Mouse (Mus musculus): Measurements from ENCODE around the gene Dstyk. TPM values are rescaled to one million over a fixed set of nuclear protein-coding genes. Genes with fewer than 3 reads are reported as not detected.

The Dstyk gene
- polyA plus RNA-seq, 1 experiment: 6.9 TPM

DNA sequence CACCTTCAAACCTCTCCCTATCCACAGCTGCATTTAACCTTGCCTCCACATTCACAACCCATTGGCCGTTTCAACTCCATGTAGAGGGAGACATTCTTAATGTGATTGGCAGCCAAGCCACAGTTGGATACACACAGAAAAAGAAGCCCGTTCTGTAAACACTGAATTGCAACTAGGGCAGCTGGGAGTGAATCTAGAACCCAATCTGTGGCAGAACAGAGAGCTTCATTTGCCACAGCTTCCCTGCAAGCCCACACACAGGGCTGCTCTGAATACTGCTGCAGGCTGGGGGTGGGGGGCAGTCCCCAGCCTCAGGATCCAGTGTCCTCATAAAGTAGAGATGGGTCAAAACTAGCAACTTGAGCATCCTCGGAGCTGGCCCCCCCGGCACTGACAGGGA is 31.1 kb upstream of the Dstyk start:
- no peak overlapping the region for H3K4me2 ChIP-seq (ENCODE audit: low read depth)
- TF ChIP-seq TCF12 (IDR thresholded peaks at IDR 0.05; ENCODE audit: insufficient read depth, poor library complexity, severe bottlenecking) (no peak), TCF3 (IDR thresholded peaks at IDR 0.05; ENCODE audit: insufficient read length, low read depth) (no peak), SRF (IDR thresholded peaks at IDR 0.05; ENCODE audit: control insufficient read depth, insufficient read length, low read depth) (no peak), POLR2AphosphoS2 (IDR thresholded peaks at IDR 0.05; ENCODE audit: insufficient read length, low read depth) (no peak), MYOD1 (IDR thresholded peaks at IDR 0.05; ENCODE audit: control insufficient read depth in 1 of 3, insufficient read length in 2 of 3, low read depth in 2 of 3) (no peak), MYOG (IDR thresholded peaks at IDR 0.05; ENCODE audit: control insufficient read depth in 1 of 3, insufficient read depth in 1 of 3, insufficient read length in 2 of 3, low read depth in 2 of 3) (no peak), CEBPB (IDR thresholded peaks at IDR 0.05; ENCODE audit: insufficient read depth, poor library complexity, severe bottlenecking) (no peak), USF1 (IDR thresholded peaks at IDR 0.05; ENCODE audit: low read depth) (no peak)
- H3K4me3 ChIP-seq: no peak overlapping the region
- no peaks in the 10 kb centered on the region for H3K36me3 ChIP-seq (ENCODE audit: control insufficient read depth, insufficient read depth)
- peaks cover 34% of the 10 kb centered on the region for H3K79me2 ChIP-seq (ENCODE audit: control insufficient read depth, insufficient read depth)
- H3ac ChIP-seq (ENCODE audit: control insufficient read depth, insufficient read length): no peak overlapping the region
- H3K27me3 ChIP-seq (ENCODE audit: control insufficient read depth, insufficient read depth, insufficient read length): no peaks in the 10 kb centered on the region

DNA sequence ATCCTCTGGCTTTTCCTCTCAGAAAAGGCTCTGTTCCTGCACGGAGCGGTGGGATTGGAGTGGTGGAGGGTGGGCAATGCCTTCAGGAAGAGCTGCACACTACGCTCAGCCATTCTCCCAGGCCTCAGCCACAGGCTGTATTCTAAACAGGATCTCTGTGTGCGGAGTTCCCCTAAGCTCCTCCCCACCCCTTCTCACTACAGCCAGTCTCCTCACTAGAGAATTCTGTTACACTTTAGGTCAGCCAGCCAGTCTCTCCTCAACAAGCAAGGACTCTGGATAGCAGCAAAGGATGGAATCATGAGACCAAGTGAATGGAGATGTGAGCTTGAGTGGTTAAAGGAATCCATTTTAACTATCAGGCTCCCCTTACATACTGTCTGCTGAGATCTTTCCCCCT is 29.4 kb upstream of the Dstyk start:
- H3ac ChIP-seq (ENCODE audit: control insufficient read depth, insufficient read length): no peak overlapping the region
- H3K4me2 ChIP-seq (ENCODE audit: low read depth): peak overlapping the region; percentile 71
- TF ChIP-seq SRF (IDR thresholded peaks at IDR 0.05; ENCODE audit: control insufficient read depth, insufficient read length, low read depth) (no peak), TCF3 (IDR thresholded peaks at IDR 0.05; ENCODE audit: insufficient read length, low read depth) (no peak), MYOG (IDR thresholded peaks at IDR 0.05; ENCODE audit: control insufficient read depth in 1 of 3, insufficient read depth in 1 of 3, insufficient read length in 2 of 3, low read depth in 2 of 3) (no peak), MYOD1 (IDR thresholded peaks at IDR 0.05; ENCODE audit: control insufficient read depth in 1 of 3, insufficient read length in 2 of 3, low read depth in 2 of 3) (no peak), POLR2A (IDR thresholded peaks at IDR 0.05; ENCODE audit: insufficient read length, low read depth) (no peak), E2F4 (IDR thresholded peaks at IDR 0.05; ENCODE audit: insufficient read depth) (no peak), TCF12 (IDR thresholded peaks at IDR 0.05; ENCODE audit: insufficient read depth, poor library complexity, severe bottlenecking) (no peak), USF1 (IDR thresholded peaks at IDR 0.05; ENCODE audit: low read depth) (no peak), CEBPB (IDR thresholded peaks at IDR 0.05; ENCODE audit: insufficient read depth, poor library complexity, severe bottlenecking) (no peak), POLR2AphosphoS2 (IDR thresholded peaks at IDR 0.05; ENCODE audit: insufficient read length, low read depth) (no peak), REST (IDR thresholded peaks at IDR 0.05; ENCODE audit: insufficient read depth, insufficient read length) (no peak), MAX (IDR thresholded peaks at IDR 0.05; ENCODE audit: low read depth) (no peak)

GRCm38 (mm10) chr1:132388813-132389803 is 28.2 kb upstream of the Dstyk start:
- Histone ChIP-seq H3K79me2 (ENCODE audit: control insufficient read depth, insufficient read depth) (peaks cover 29% of the 10 kb centered on the region), H3K4me3 (peak overlapping the region; percentile 61), H3K27me3 (ENCODE audit: control insufficient read depth, insufficient read depth, insufficient read length) (no peaks in the 10 kb centered on the region), H3K4me2 (ENCODE audit: low read depth) (peak overlapping the region; percentile 71), H3K36me3 (ENCODE audit: control insufficient read depth, insufficient read depth) (no peaks in the 10 kb centered on the region), H3ac (ENCODE audit: control insufficient read depth, insufficient read length) (no peak overlapping the region)
- TF ChIP-seq MAX (IDR thresholded peaks at IDR 0.05; ENCODE audit: low read depth) (no peak), E2F4 (IDR thresholded peaks at IDR 0.05; ENCODE audit: insufficient read depth) (no peak), USF1 (IDR thresholded peaks at IDR 0.05; ENCODE audit: low read depth) (no peak), CEBPB (IDR thresholded peaks at IDR 0.05; ENCODE audit: insufficient read depth, poor library complexity, severe bottlenecking) (no peak), TCF3 (IDR thresholded peaks at IDR 0.05; ENCODE audit: insufficient read length, low read depth) (no peak), MYOG (IDR thresholded peaks at IDR 0.05; ENCODE audit: control insufficient read depth in 1 of 3, insufficient read depth in 1 of 3, insufficient read length in 2 of 3, low read depth in 2 of 3) (no peak), MYOD1 (IDR thresholded peaks at IDR 0.05; ENCODE audit: control insufficient read depth in 1 of 3, insufficient read length in 2 of 3, low read depth in 2 of 3) (no peak), POLR2A (IDR thresholded peaks at IDR 0.05; ENCODE audit: insufficient read length, low read depth) (no peak), TCF12 (IDR thresholded peaks at IDR 0.05; ENCODE audit: insufficient read depth, poor library complexity, severe bottlenecking) (no peak), SRF (IDR thresholded peaks at IDR 0.05; ENCODE audit: control insufficient read depth, insufficient read length, low read depth) (no peak)

More for the DNA sequence above, 29.4 kb upstream of the Dstyk start:
- Histone ChIP-seq H3K36me3 (ENCODE audit: control insufficient read depth, insufficient read depth) (no peaks in the 10 kb centered on the region), H3K79me2 (ENCODE audit: control insufficient read depth, insufficient read depth) (peaks cover 29% of the 10 kb centered on the region), H3K27me3 (ENCODE audit: control insufficient read depth, insufficient read depth, insufficient read length) (no peaks in the 10 kb centered on the region), H3K4me3 (no peak overlapping the region)

DNA sequence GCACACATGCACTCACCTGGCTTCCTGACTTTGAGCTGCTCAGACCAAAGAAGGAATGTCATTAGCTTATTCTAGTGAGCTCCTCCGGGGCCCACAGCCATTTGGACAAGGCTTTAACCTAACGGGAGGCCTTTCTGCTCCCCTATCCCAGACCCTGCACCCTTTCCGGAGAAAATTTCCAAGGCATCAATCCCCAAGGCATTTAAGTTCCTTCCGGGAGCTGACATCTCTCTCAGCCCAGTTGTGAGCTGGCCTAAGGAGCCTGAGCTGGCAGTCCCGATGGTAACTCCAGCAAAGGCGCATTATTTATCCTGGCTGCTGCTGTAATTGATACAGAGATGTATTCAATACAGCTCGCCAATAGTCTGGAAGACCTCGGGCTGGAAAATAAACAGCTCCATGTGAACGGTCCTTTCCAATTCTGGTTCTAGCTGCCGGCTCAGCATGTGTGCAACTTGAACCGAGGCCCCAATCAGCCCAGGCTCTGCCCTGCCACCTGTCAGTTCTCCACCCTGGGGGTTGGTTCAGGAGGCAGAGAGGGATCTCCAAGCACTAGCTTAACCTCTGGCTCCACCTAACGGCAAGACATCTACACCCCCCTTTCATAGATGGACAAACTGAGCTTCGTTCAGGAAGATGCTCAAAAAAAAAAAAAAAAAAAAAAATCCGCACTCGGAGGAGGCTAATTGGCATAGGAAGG is 27.3 kb upstream of the Dstyk start:
- Histone ChIP-seq H3ac (ENCODE audit: control insufficient read depth, insufficient read length) (peak overlapping the region; percentile 63), H3K79me2 (ENCODE audit: control insufficient read depth, insufficient read depth) (peaks cover 29% of the 10 kb centered on the region), H3K4me3 (peak overlapping the region; percentile 61), H3K4me2 (ENCODE audit: low read depth) (peak overlapping the region; percentile 71), H3K27me3 (ENCODE audit: control insufficient read depth, insufficient read depth, insufficient read length) (no peaks in the 10 kb centered on the region), H3K36me3 (ENCODE audit: control insufficient read depth, insufficient read depth) (no peaks in the 10 kb centered on the region)
- no peak for TF ChIP-seq CEBPB (IDR thresholded peaks at IDR 0.05; ENCODE audit: insufficient read depth, poor library complexity, severe bottlenecking)
- TF ChIP-seq POLR2A (IDR thresholded peaks at IDR 0.05; ENCODE audit: insufficient read length, low read depth): peak; percentile 33
- peak in 2 of 3 experiments; percentile 84 to 92 for TF ChIP-seq MYOD1 (IDR thresholded peaks at IDR 0.05; ENCODE audit: control insufficient read depth in 1 of 3, insufficient read length in 2 of 3, low read depth in 2 of 3)
- peak; percentile 47 to 91 (median 55) for TF ChIP-seq MYOG (IDR thresholded peaks at IDR 0.05; ENCODE audit: control insufficient read depth in 1 of 3, insufficient read depth in 1 of 3, insufficient read length in 2 of 3, low read depth in 2 of 3)
- TF ChIP-seq REST (IDR thresholded peaks at IDR 0.05; ENCODE audit: insufficient read depth, insufficient read length): no peak
- peak; percentile 38 for TF ChIP-seq TCF12 (IDR thresholded peaks at IDR 0.05; ENCODE audit: insufficient read depth, poor library complexity, severe bottlenecking)

Data from myocyte (in vitro differentiated cells).